Mouse (Mus musculus) intestine, postnatal 0 days (tissue): Measurements from ENCODE around the gene Cggbp1. TPM values are rescaled to one million over a fixed set of nuclear protein-coding genes. Genes with fewer than 3 reads are reported as not detected.
"Not testable (repeated sequence)": the region's sequence is repeated elsewhere in the genome, so short reads cannot be mapped to it uniquely, and the experiment has no call there.

Experiments used
- ATAC-seq: fragments of 200-750 bp; cut with Nextera tagmentation; 2 replicates; pipeline ENCODE4 v1.8.0; 2017; ENCODE audit warnings: mild to moderate bottlenecking, moderate TSS enrichment, moderate library complexity
- H3K27ac ChIP-seq: fragments of 300-500 bp; sonication (generic); 2 replicates; pipeline ENCODE4 v1.5.1; 2014; ENCODE audit warnings: mild to moderate bottlenecking, low read depth, low read length, moderate library complexity
- H3K27me3 ChIP-seq: fragments of 300-500 bp; sonication (generic); replicated peaks from 2 replicates; pipeline ENCODE4 v1.6.1; 2014; ENCODE audit warnings: low read length, mixed read lengths; ENCODE audit not compliant: control insufficient read depth, insufficient read depth
- H3K36me3 ChIP-seq: fragments of 300-500 bp; sonication (generic); 2 replicates; pipeline ENCODE4 v1.6.1; 2014; ENCODE audit warnings: mild to moderate bottlenecking, moderate library complexity; ENCODE audit not compliant: control insufficient read depth, insufficient read depth
- H3K4me1 ChIP-seq: fragments of 300-500 bp; sonication (generic); replicated peaks from 2 replicates; pipeline ENCODE4 v1.6.1; 2014; ENCODE audit warnings: antibody characterized with exemption, low read length, mixed read lengths; ENCODE audit not compliant: control insufficient read depth, insufficient read depth
- H3K4me2 ChIP-seq: fragments of 300-500 bp; sonication (generic); replicated peaks from 2 replicates; pipeline ENCODE4 v1.6.1; 2014; ENCODE audit warnings: low read depth, mild to moderate bottlenecking, moderate library complexity
- H3K4me3 ChIP-seq: fragments of 300-500 bp; sonication (generic); 2 replicates; pipeline ENCODE4 v1.5.1; 2014; ENCODE audit warnings: low read depth, low read length
- H3K9ac ChIP-seq: fragments of 300-500 bp; sonication (generic); 2 replicates; pipeline ENCODE4 v1.6.1; 2014; ENCODE audit warnings: mild to moderate bottlenecking, low read depth, low read length
- H3K9me3 ChIP-seq: fragments of 300-500 bp; sonication (generic); 2 replicates; pipeline ENCODE4 v1.6.1; 2016; ENCODE audit warnings: mixed run types; ENCODE audit not compliant: control insufficient read depth
- CTCF ChIP-seq: sonication (generic); IDR thresholded peaks from 2 replicates; pipeline ENCODE4 v1.5.1; 2016; ENCODE audit warnings: low read depth, mild to moderate bottlenecking, control low read depth, antibody characterized with exemption, moderate library complexity
- WGBS: fragments of 180-500 bp; shearing (Covaris S2); extraction: QIAGEN DNeasy Blood & Tissue Kit; methylation state at CpG from one replicate; pipeline ENCODE4 v1.1.7; 2014; 5-methylcytosine and 5-hydroxymethylcytosine counted together
- polyA plus RNA-seq: library from polyadenylated mRNA; unstranded; fragments of >200 nt; fragmentation: Nextera tagmentation; extraction: Ambion mirVana; gene quantifications from 2 replicates; pipeline ENCODE4 v1.2.1, GENCODE M21; 2015

Cggbp1 gene
- polyA plus RNA-seq, 1 experiment from 2014 or later, result 34.4 TPM

DNA sequence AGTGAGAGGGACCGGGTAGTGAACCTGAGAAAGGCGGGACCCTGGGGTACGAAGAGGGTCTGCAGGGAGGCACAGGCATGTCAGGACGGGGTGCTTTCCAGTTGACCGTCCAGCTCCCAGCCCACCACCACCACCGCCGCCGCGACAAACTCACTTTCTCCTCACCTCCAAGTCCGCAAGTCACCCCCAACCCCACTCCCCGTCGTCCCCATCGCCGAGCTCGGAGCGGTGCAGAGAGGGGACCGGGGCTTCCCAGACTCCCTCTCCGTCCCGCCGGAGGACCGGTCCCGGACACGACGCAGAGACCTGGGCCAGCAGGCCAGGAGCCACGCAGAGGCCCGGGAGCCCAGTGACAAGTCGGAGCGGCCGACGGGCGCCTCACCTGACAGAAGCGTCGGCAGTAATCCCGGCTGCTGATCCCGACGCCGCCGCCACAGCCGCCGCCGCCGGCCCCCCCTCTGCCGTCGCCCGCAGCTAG lies 672 bp upstream of the Cggbp1 start:
- peak overlapping the region; percentile 88 for H3K4me2 ChIP-seq
- WGBS, result under 1% methylated on average over 34 of the region's 45 CpGs
- peak; percentile 59 for ATAC-seq
- H3K36me3 ChIP-seq, result peaks cover 8% of the 10 kb centered on the region
- H3K4me3 ChIP-seq, result peak overlapping the region; percentile 96
- H3K9ac ChIP-seq, result peak overlapping the region; percentile 82
- TF ChIP-seq CTCF, result no peak
- H3K27me3 ChIP-seq, result no peaks in the 10 kb centered on the region
- peak overlapping the region; percentile 95 for H3K27ac ChIP-seq
- no peaks in the 10 kb centered on the region; the same call in 1 of the 2 replicates for H3K4me1 ChIP-seq
- no peaks in the 10 kb centered on the region for H3K9me3 ChIP-seq

- Histone ChIP-seq H3K4me3 (peak overlapping the region; percentile 96), H3K4me2 (peak overlapping the region; percentile 71), H3K4me1 (no peaks in the 10 kb centered on the region; the same call in 1 of the 2 replicates), H3K36me3 (peaks cover 11% of the 10 kb centered on the region), H3K27me3 (no peaks in the 10 kb centered on the region), H3K9ac (peak overlapping the region; percentile 87), H3K9me3 (no peaks in the 10 kb centered on the region), H3K27ac (peak overlapping the region; percentile 99)
- under 1% methylated on average over 40 of the region's 53 CpGs for WGBS
- TF ChIP-seq CTCF, result no peak
- peak; percentile 12 for ATAC-seq
Observed at GRCm38 (mm10) chr16:64852441-64852871, 660 bp downstream of the Cggbp1 start.

- H3K4me3 ChIP-seq, result peak overlapping the region; percentile 96
- H3K27me3 ChIP-seq, result no peaks in the 10 kb centered on the region
- H3K36me3 ChIP-seq, result peaks cover 11% of the 10 kb centered on the region
- peak overlapping the region; percentile 71 for H3K4me2 ChIP-seq
- peak overlapping the region; percentile 87 for H3K9ac ChIP-seq
- H3K27ac ChIP-seq, result peak overlapping the region; percentile 99
- no peaks in the 10 kb centered on the region for H3K9me3 ChIP-seq
- 3% methylated on average over 14 of the region's 14 CpGs for WGBS
- no peak for ATAC-seq
- TF ChIP-seq CTCF, result no peak
- no peaks in the 10 kb centered on the region; the same call in 1 of the 2 replicates for H3K4me1 ChIP-seq
Observed at GRCm38 (mm10) chr16:64852891-64853290, 1.1 kb downstream of the Cggbp1 start.

DNA sequence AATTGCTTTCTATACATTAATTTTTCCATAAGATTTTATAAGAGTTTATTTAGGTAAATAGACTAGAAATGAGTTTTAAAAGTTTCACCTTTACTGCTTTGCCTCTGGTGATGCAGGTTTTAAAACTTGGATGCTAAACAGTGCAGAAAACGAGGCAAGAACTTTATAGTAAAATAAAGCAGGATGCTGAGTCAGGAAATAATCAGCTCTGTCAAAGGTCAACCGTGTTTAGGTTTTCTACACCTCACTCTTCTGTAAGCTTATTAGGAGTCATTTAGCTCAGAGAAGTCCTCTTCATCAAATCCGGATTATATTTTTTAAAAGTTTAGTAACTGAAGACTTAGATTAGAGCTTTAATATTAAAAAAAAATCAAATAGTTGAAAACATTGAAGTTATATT lies 5.2 kb downstream of the Cggbp1 start:
- Histone ChIP-seq H3K4me3 (no peak overlapping the region), H3K9me3 (no peaks in the 10 kb centered on the region), H3K27ac (no peak overlapping the region), H3K36me3 (peaks cover 11% of the 10 kb centered on the region), H3K4me2 (no peak overlapping the region), H3K4me1 (no peaks in the 10 kb centered on the region; the same call in 1 of the 2 replicates), H3K27me3 (no peaks in the 10 kb centered on the region), H3K9ac (no peak overlapping the region)
- no peak for ATAC-seq
- 79% methylated on average over 3 of the region's 3 CpGs for WGBS
- TF ChIP-seq CTCF, result no peak

DNA sequence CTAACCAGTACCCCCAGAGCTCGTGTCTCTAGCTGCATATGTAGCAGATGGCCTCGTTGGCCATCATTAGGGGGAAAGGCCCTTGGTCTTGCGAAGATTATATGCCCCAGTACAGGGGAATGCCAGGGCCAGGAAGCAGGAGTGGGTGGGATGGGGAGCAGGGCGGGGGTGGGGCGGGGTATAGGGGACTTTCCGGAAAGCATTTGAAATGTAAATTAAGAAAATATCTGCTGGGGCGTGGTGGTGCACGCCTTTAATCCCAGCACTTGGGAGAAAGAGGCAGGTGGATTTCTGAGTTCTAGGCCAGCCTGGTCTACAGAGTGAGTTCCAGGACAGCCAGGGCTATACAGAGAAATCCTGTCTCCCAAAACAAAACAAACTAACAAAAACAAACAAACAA lies 14.0 kb downstream of the Cggbp1 start:
- 83% methylated on average over 8 of the region's 8 CpGs for WGBS
- not testable (repeated sequence) for H3K4me3 ChIP-seq, H3K36me3 ChIP-seq, H3K4me1 ChIP-seq, H3K9me3 ChIP-seq, H3K4me2 ChIP-seq, H3K27me3 ChIP-seq, H3K9ac ChIP-seq, H3K27ac ChIP-seq, ATAC-seq

DNA sequence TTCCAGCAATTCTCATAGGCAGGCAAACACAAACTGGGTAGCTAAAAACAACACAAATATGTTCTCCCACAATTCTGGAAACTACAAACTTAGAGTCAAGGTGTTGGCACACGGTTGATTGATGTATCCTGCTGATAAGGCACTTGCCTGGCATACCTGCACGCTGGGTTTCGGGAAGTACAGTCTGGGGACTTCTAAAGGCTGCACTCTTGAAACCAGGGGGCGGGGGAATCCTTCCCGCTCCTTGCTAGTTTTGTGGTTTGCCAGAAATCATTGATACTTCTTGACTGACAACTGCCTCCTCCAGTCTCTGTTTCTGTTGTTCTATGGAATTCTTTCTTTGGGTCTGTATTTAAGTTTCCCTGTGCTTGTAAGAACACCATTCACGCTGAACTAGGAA lies 16.8 kb downstream of the Cggbp1 start:
- Histone ChIP-seq H3K27ac (no peak overlapping the region), H3K9ac (no peak overlapping the region), H3K36me3 (no peaks in the 10 kb centered on the region), H3K27me3 (no peaks in the 10 kb centered on the region), H3K4me1 (no peaks in the 10 kb centered on the region), H3K4me2 (no peak overlapping the region), H3K4me3 (no peak overlapping the region), H3K9me3 (no peaks in the 10 kb centered on the region)
- no peak for TF ChIP-seq CTCF
- 64% methylated on average over 6 of the region's 6 CpGs for WGBS
- no peak for ATAC-seq

DNA sequence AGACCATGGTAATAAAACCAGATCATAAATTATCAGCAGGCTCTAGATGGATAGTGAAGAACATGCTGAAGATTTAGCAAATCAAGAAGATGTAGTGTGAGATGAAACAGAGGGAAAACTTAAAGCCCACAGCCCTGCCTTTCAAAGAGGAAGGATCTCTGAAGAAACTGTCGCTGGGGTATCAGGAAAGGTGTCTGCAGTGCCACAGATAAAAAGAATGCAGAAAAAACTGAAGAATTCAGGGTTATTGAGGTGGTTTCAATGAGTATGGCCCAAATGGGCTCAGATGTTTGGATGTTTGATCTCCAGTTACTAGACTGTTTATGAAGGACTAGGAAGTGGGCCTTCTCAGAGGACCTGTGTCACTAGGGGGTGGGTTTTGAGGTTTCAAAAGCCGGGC lies 17.8 kb downstream of the Cggbp1 start:
- Histone ChIP-seq H3K36me3 (no peaks in the 10 kb centered on the region), H3K4me2 (no peak overlapping the region), H3K9ac (no peak overlapping the region), H3K4me1 (no peaks in the 10 kb centered on the region), H3K4me3 (no peak overlapping the region), H3K27me3 (no peaks in the 10 kb centered on the region), H3K9me3 (no peaks in the 10 kb centered on the region), H3K27ac (no peak overlapping the region)
- no peak for TF ChIP-seq CTCF
- no peak for ATAC-seq
- WGBS, result 81% methylated on average over 2 of the region's 2 CpGs
